Mouse (Mus musculus): ENCODE measurements around the gene Dtd2. TPM values are rescaled to one million over a fixed set of nuclear protein-coding genes. Genes with fewer than 3 reads are reported as not detected.

Gene Dtd2
- polyA plus RNA-seq (2015; fragmentation: Nextera tagmentation; extraction: Ambion mirVana), result 18.7 and 20.4 TPM in 2 replicates

DNA sequence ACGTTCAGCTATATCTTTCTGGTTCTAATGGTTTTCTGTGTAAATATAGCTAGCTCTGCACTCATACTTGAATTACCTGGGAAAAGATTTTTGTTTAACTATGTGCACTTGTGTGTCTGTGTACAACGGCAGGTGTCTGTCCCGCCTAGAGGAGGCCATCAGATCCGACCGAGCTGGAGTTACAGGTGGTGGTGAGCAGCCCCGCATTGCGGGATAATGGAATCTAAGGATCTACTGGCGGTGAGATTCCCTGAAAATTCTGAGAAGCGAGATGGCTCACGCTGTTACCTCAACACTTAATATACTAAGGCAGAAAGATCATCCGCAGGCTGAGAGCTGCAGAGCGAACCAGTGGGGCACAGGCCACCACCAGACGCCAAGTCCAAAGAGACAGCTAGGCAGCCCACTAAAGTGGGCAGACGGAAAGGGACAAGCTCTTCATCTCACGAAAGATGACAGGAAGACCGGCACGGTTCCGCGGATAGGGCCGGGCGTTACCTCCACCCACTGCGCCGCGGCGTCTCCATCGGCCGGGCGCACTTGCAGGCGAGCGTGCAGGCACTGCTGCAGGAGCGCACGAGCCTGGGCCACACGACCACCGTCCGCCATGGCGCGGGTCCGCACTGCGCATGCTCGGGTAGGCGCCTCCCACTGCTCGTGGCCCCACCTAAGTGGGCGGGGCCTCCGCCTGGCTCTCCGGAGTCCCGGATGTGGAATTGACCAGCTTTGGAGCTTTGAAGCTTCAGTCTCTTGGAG, at the start of gene Dtd2:
Dtd2 (minus strand) TSS at position 625 of the 756 bp plus-strand sequence.
- no peaks in the 10 kb centered on the region for H3K9me3 ChIP-seq
- peak; percentile 93 for ATAC-seq
- H3K4me2 ChIP-seq (replicated peaks), result peak within 1 kb of the TSS; percentile 68
- H3K4me1 ChIP-seq (replicated peaks), result peaks cover 15% of the 10 kb centered on the region
- peak within 1 kb of the TSS; percentile 70 for H3K27ac ChIP-seq
- WGBS, result 2% methylated on average over 46 of the region's 46 CpGs
- H3K9ac ChIP-seq (replicated peaks), result peak within 1 kb of the TSS; percentile 69
- no peaks in the 10 kb centered on the region for H3K36me3 ChIP-seq
- peak within 1 kb of the TSS; percentile 61 for H3K4me3 ChIP-seq (replicated peaks)
- H3K27me3 ChIP-seq, result no peaks in the 10 kb centered on the region

DNA sequence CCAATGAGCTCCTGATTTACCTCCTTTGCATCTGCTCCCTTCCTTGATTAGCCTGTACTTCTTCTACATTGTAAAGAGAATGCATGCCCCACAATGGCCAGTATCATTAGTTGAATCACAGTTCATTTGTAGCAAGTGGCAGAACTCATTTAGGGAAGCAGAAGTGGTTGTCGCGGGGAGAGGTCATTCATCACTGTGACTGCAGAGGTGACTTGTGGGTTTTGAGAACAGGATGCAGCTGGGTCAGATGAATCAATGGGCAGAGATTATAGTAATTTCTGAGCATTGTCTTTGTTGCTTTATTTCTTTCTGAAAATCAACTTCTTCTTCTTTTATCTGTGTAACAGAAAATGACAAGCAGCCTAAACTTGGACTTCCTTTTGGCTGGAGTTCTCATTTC, 43.0 kb upstream of the Dtd2 start:
- 86% methylated on average over 2 of the region's 2 CpGs for WGBS
- H3K36me3 ChIP-seq, result no peaks in the 10 kb centered on the region
- no peak overlapping the region for H3K4me2 ChIP-seq (replicated peaks)
- H3K9me3 ChIP-seq, result no peaks in the 10 kb centered on the region
- H3K27ac ChIP-seq, result no peak overlapping the region
- no peak overlapping the region for H3K4me3 ChIP-seq (replicated peaks)
- no peaks in the 10 kb centered on the region for H3K27me3 ChIP-seq
- no peak for ATAC-seq
- H3K9ac ChIP-seq (replicated peaks), result no peak overlapping the region
- H3K4me1 ChIP-seq (replicated peaks), result no peaks in the 10 kb centered on the region

DNA sequence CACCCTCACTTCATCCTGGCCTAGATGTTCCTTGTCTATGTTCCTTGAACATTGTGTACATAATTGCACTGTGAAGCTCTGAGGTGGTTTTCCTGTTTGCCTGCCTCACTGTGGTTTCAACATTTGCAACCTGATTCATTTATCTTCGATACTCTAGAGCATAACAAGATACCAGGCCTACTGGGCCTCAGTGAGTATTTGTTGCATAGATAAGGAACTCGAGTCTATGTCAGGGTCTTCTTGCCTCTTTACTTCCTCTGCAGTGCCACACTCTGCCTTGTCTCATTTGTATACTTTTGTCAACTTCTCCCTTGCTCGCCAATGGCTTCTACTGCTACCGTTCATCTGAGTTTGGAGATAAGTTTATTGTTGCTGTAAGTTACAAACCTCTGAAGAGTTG, 40.1 kb upstream of the Dtd2 start:
- Histone ChIP-seq H3K4me1 (replicated peaks) (no peaks in the 10 kb centered on the region), H3K9ac (replicated peaks) (no peak overlapping the region), H3K27me3 (no peaks in the 10 kb centered on the region), H3K9me3 (no peaks in the 10 kb centered on the region), H3K4me3 (replicated peaks) (no peak overlapping the region), H3K4me2 (replicated peaks) (no peak overlapping the region), H3K27ac (no peak overlapping the region), H3K36me3 (no peaks in the 10 kb centered on the region)
- no peak for ATAC-seq
- 94% methylated on average over 4 of the region's 4 CpGs for WGBS

DNA sequence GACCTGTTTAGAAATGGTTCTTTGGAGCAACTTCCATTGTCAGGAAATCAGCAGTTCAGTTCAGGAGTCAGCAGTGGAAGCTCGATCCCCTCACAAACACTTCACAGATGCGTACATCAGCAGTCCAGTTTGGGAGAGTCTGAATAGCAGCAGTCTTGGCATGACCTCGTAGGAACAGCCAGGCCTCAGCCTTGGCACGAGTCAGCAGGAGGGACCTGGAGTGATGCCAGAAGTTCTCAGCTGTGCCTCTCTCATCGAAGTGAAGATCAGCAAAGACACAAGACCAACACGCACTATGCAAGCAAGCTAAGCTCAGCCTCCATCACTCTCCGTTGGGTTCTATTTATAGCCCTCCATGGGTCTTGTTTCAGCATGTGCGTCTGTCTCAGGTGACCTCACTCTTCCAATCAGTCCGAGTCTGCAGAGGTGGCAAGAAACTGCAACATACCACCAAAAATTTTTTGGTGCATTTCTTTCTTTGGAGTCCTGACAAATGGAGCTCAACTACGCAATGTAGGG, 36.6 kb upstream of the Dtd2 start:
- WGBS, result 82% methylated on average over 10 of the region's 10 CpGs
- Histone ChIP-seq H3K4me2 (replicated peaks) (no peak overlapping the region), H3K4me3 (replicated peaks) (no peak overlapping the region), H3K9ac (replicated peaks) (no peak overlapping the region), H3K4me1 (replicated peaks) (no peaks in the 10 kb centered on the region), H3K27ac (no peak overlapping the region), H3K27me3 (no peaks in the 10 kb centered on the region), H3K9me3 (no peaks in the 10 kb centered on the region), H3K36me3 (no peaks in the 10 kb centered on the region)
- no peak for ATAC-seq

DNA sequence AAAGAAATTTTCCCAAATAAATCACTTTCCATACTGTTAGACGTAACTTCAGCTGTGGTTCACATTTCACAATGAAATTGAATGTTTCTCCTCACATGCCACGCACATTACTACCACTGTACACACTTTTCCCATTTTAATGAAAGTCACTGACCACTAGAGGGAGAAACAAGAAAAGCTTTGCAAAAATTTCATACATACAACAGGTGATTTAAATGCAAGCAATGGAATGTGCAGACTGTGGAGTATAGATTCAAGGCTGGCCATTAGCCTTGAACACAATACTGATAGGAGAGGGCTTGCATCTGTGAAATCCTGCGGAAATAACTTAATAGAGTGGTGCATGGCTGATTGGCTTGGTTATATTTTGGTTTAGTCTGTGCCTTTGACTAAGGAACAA, 32.1 kb upstream of the Dtd2 start:
- peak; percentile 37; the same call in 1 of the 2 replicates for ATAC-seq
- no peaks in the 10 kb centered on the region for H3K36me3 ChIP-seq

DNA sequence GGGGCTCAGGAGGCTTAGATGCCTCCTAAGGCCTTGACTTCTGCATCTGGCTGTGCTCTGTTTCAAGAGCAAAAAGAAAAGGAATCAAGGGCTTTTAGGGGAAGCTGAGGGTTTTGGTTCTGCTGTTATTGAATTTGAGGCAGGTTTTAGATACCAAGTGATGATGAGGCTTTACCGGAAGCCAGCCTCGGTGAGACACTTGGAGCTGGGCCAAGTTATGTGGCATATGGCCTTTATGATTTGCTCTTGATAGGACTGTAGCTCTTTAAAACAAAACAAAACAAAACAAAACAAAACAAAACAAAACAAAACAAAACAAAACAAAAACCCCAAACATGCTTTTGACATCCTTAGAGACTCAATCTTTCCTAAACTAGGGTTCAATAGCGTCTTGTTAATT, 28.7 kb upstream of the Dtd2 start:
- H3K4me2 ChIP-seq (replicated peaks), result no peak overlapping the region
- no peaks in the 10 kb centered on the region for H3K9me3 ChIP-seq
- H3K4me1 ChIP-seq (replicated peaks), result 0 out of 2 replicates have a peak, but pooled peaks cover 4% of the 10 kb centered on the region
- no peaks in the 10 kb centered on the region for H3K36me3 ChIP-seq
- no peak overlapping the region for H3K4me3 ChIP-seq (replicated peaks)
- ATAC-seq, result no peak
- H3K9ac ChIP-seq (replicated peaks), result no peak overlapping the region
- H3K27me3 ChIP-seq, result no peaks in the 10 kb centered on the region
- WGBS, result 86% methylated on average over 3 of the region's 3 CpGs
- no peak overlapping the region for H3K27ac ChIP-seq

More for the DNA sequence above, 32.1 kb upstream of the Dtd2 start:
- no peak overlapping the region for H3K4me2 ChIP-seq (replicated peaks)
- H3K9ac ChIP-seq (replicated peaks), result no peak overlapping the region
- 69% methylated on average over 3 of the region's 3 CpGs for WGBS
- no peak overlapping the region for H3K4me3 ChIP-seq (replicated peaks)
- H3K27me3 ChIP-seq, result no peaks in the 10 kb centered on the region
- no peaks in the 10 kb centered on the region for H3K9me3 ChIP-seq
- H3K27ac ChIP-seq, result no peak overlapping the region
- 0 out of 2 replicates have a peak, but pooled peaks cover 4% of the 10 kb centered on the region for H3K4me1 ChIP-seq (replicated peaks)

DNA sequence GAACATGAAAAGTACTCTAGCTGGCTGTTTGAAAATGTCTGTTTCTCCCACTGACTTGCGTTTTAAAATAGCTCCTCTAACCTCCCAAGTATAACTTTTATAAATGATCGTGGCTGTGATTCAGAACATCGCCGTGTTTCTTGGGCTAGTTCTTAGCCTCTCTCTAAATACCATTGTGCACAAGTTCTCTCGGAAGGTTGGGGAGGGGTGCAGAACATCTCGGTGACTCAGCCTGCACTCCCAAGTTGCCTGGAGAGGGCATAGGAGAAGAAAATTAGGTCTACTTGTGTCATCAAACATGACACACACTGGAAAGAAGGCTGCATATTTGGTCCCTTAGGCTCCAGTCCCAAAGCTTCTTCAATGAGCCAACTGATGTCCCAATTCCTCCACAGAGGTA, 26.0 kb upstream of the Dtd2 start:
- Histone ChIP-seq H3K27ac (no peak overlapping the region), H3K9ac (replicated peaks) (no peak overlapping the region), H3K4me2 (replicated peaks) (no peak overlapping the region), H3K4me3 (replicated peaks) (no peak overlapping the region), H3K4me1 (replicated peaks) (0 out of 2 replicates have a peak, but pooled peaks cover 4% of the 10 kb centered on the region), H3K27me3 (no peaks in the 10 kb centered on the region), H3K36me3 (no peaks in the 10 kb centered on the region), H3K9me3 (no peaks in the 10 kb centered on the region)
- 88% methylated on average over 6 of the region's 6 CpGs for WGBS
- ATAC-seq, result no peak

DNA sequence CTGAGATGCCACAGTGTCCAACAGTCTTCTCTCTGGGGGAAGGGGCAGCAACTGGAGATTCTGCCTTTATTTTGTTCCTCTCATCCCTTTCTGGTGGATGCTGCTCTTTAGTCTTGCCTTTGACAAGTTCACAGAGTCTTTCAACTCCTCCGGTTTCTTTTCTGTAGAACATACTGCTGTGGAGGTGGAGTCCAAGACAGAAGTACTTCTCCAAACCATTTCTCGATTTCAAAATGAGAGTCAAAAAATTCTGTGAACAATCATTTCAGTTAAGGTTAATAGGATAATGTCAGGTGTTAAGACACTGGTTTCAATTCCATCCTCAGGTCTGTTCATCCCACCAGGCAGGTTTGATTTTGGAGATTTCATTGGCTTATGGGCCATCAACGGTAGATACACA, 21.7 kb upstream of the Dtd2 start, which contains the start of gene Gpr33:
Gpr33 (minus strand) TSS at position 101 of the 400 bp plus-strand sequence.
- no peak within 1 kb of the TSS for H3K9ac ChIP-seq (replicated peaks)
- H3K4me3 ChIP-seq (replicated peaks), result no peak within 1 kb of the TSS
- H3K4me2 ChIP-seq (replicated peaks), result no peak within 1 kb of the TSS
- 93% methylated on average over 3 of the region's 3 CpGs for WGBS
- H3K27me3 ChIP-seq, result no peaks in the 10 kb centered on the region
- H3K36me3 ChIP-seq, result no peaks in the 10 kb centered on the region
- H3K27ac ChIP-seq, result no peak within 1 kb of the TSS
- no peak for ATAC-seq
- no peaks in the 10 kb centered on the region for H3K9me3 ChIP-seq
- no peaks in the 10 kb centered on the region for H3K4me1 ChIP-seq (replicated peaks)

DNA sequence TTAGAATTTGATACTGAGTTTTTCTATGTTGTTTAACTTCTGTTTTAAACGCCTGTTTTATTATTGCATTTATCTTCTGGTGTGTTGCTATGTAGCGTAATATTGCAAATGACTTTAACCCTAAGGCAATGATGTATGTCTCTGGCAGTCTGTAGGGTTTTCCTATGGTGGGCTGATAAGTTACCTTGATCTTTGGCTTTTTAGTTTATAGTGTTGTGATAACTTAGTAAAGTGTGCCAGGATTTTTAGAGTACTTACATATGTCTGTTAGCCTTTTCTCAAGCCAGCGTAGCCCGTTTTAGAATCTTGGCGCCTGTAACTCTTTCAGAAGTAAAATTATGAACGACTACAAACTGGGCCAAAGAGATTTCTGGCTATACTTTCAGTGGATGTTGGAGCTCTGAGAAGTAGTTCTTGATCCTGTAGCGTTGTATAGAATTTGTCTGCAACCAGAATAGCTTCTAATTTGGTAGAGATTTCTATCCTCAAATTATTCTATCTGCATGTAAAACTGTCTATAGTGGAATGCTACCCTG, 8.3 kb upstream of the Dtd2 start:
- Histone ChIP-seq H3K4me1 (replicated peaks) (0 out of 2 replicates have a peak, but pooled peaks cover 7% of the 10 kb centered on the region), H3K27ac (no peak overlapping the region), H3K9me3 (no peaks in the 10 kb centered on the region), H3K9ac (replicated peaks) (no peak overlapping the region), H3K4me2 (replicated peaks) (no peak overlapping the region), H3K4me3 (replicated peaks) (no peak overlapping the region), H3K36me3 (no peaks in the 10 kb centered on the region), H3K27me3 (no peaks in the 10 kb centered on the region)
- no peak for ATAC-seq
- WGBS, result 96% methylated on average over 7 of the region's 7 CpGs

DNA sequence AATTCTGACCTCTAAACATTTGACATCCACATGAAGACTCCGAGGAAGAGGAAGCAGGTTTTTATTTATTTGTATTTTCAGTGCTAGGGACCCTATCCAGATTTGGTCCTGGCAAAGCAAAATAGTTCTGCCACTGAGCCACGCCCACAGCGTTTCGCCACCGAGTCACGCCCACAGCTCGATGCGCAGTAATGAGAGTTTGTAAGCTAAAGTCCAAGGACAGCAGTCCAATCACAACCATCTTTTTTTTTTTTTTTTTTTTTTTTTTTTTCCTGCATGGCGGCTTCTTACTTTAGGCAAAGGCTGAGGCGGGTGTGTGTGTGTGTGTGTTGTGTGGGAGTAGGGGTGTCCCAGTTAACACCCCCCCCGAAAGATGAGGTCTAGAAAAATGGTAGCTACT, 7.7 kb upstream of the Dtd2 start:
- Histone ChIP-seq H3K27ac (no peak overlapping the region), H3K9me3 (no peaks in the 10 kb centered on the region), H3K4me1 (replicated peaks) (0 out of 2 replicates have a peak, but pooled peaks cover 10% of the 10 kb centered on the region), H3K4me3 (replicated peaks) (no peak overlapping the region), H3K27me3 (no peaks in the 10 kb centered on the region), H3K36me3 (no peaks in the 10 kb centered on the region), H3K4me2 (replicated peaks) (no peak overlapping the region), H3K9ac (replicated peaks) (no peak overlapping the region)
- 89% methylated on average over 11 of the region's 11 CpGs for WGBS
- ATAC-seq, result no peak

DNA sequence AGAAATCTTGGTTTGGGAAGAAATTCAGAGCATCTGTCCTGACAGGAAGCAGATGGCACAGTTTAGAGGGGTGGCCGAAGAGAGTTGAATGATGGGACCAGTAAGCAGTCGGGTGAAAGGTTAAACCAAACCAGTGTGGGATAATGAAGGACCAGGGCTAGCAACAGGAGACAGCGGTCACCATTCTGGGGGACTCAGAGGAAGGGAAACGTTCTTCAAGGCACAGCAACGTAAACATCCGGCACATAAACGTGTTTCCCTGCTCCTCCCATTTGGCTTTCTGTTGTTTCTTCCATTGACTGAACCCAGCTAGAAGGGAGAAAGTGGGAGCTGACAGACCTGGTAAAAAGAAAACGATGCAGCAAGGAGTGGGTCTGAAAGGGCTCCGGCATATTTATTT, 7.0 kb upstream of the Dtd2 start:
- Histone ChIP-seq H3K9ac (replicated peaks) (no peak overlapping the region), H3K9me3 (no peaks in the 10 kb centered on the region), H3K4me2 (replicated peaks) (no peak overlapping the region), H3K36me3 (no peaks in the 10 kb centered on the region), H3K4me3 (replicated peaks) (no peak overlapping the region), H3K27me3 (no peaks in the 10 kb centered on the region), H3K27ac (no peak overlapping the region), H3K4me1 (replicated peaks) (0 out of 2 replicates have a peak, but pooled peaks cover 10% of the 10 kb centered on the region)
- WGBS, result 79% methylated on average over 9 of the region's 9 CpGs
- ATAC-seq, result no peak

DNA sequence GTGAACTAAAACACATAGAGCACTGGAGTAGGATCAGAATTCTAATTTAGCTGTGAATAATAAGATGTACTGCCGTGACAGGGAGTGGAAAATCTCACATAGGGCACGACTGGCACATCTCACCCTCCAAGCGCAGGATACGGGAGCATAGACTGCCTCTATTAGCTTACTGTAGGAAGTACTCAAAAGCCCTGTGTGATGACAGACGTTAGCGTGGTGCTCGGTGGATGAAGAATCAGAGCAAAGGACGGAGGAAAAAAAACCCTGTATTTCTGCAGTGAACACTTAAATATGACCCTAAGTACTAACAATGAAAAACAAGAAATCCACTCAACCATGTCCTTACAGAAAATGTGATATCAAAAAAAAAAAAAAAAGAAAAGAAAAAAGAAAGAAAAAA, 5.9 kb upstream of the Dtd2 start:
- H3K27me3 ChIP-seq, result no peaks in the 10 kb centered on the region
- H3K27ac ChIP-seq, result no peak overlapping the region
- no peak overlapping the region for H3K4me2 ChIP-seq (replicated peaks)

More for the DNA sequence above, 5.9 kb upstream of the Dtd2 start:
- no peak overlapping the region for H3K9ac ChIP-seq (replicated peaks)
- WGBS, result 82% methylated on average over 8 of the region's 8 CpGs
- ATAC-seq, result no peak
- no peak overlapping the region for H3K4me3 ChIP-seq (replicated peaks)
- H3K36me3 ChIP-seq, result no peaks in the 10 kb centered on the region
- no peaks in the 10 kb centered on the region for H3K9me3 ChIP-seq
- H3K4me1 ChIP-seq (replicated peaks), result 0 out of 2 replicates have a peak, but pooled peaks cover 10% of the 10 kb centered on the region

Data from midbrain, embryonic 13.5 days (tissue).